Mouse (Mus musculus): Measurements from ENCODE around the gene Prkg1. TPM values are rescaled to one million over a fixed set of nuclear protein-coding genes. Genes with fewer than 3 reads are reported as not detected.

Prkg1 gene
- polyA plus RNA-seq, 1 experiment from 2014 or later: 10.0 TPM

DNA sequence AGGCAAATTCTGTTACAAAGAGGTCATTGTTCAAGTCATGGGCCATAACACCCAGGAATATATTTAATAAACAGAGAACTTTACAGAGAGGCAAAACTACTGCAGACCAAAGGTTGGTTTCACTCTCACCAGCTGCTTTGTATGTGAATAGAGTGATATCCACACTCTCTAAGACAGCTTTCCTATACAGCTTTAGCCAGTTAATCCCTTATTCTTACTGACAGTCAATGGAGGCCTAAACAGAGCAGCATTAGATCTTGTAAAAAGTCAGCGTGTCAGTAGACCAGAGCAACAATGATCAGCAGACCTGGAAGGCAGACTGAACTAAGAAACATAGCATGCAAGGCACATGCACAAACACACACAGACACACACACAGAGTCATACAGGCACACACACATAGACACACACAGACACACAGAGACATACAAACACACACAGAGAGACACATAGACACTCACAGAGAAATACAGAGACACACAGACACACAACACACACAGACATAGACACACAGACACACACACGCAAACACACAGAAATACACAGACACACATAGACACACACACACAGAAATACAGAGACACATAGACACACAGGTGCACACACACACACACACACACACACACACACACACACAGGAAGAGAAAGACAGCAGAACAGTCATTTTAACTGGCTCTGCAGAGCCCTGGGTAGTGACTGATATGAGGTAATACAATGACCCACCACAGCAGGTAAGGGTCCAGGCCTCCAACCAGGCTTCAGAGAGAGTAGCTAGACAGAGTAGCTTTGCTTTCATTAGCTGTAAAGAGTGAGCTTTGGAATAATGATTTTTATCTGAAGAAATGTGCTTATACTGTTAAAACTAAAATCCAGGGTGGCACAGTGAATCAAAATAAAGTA, 723.6 kb downstream of the Prkg1 start:
- H3K4me1 ChIP-seq: no peaks in the 10 kb centered on the region
- H3K4me2 ChIP-seq: no peak overlapping the region
- no peaks in the 10 kb centered on the region for H3K27me3 ChIP-seq (replicated peaks)
- H3K4me3 ChIP-seq (replicated peaks): no peak overlapping the region
- ATAC-seq (ENCODE audit: insufficient read depth, low FRiP score, low read depth): no peak
- no peaks in the 10 kb centered on the region for H3K36me3 ChIP-seq
- no peak overlapping the region for H3K9ac ChIP-seq
- WGBS: 78% methylated on average over 2 of the region's 2 CpGs
- no peak overlapping the region for H3K27ac ChIP-seq
- H3K9me3 ChIP-seq: no peaks in the 10 kb centered on the region

DNA sequence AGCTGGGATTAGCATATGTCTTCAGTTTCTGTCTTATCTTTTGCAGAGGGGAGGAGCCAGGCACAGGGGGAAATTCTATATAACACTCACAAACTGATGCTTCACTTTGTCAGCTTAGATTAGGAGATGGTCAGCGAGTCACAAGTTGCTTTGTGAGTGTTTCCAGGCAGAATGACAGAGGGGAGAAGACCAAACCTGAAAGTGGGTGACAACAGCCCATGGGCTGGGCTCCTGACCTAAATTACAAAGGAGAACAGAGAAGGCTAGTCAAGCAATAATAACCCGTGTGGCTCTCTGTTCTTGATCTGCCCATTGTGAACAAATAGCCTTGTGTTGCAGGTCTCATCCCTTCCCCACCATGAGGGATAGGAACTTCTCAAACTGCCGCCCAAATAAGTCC, 725.9 kb downstream of the Prkg1 start:
- Histone ChIP-seq H3K9ac (no peak overlapping the region), H3K9me3 (no peaks in the 10 kb centered on the region)
- WGBS: 75% methylated on average over 3 of the region's 3 CpGs

DNA sequence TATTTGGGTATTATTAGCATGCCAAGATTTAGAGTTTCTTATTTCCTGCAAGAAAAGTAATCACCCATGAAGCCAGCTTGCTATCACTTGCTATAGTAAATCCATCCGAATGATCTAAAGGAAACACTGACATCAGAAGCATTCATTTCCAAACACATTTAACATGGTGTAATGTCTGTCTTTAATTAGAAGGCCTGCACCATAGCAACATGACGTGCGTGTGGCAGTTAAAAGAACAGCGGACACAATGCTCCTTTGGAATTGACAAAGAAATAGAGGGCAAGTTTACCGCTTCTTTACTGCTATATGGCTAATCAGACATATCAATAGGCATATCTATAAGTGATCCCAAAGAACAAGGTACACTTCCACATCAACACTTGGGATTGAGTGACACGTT, 733.2 kb downstream of the Prkg1 start:
- Histone ChIP-seq H3K27me3 (replicated peaks) (no peaks in the 10 kb centered on the region), H3K4me1 (no peaks in the 10 kb centered on the region), H3K36me3 (no peaks in the 10 kb centered on the region), H3K4me3 (replicated peaks) (no peak overlapping the region), H3K9ac (no peak overlapping the region), H3K4me2 (no peak overlapping the region), H3K9me3 (no peaks in the 10 kb centered on the region), H3K27ac (no peak overlapping the region)
- ATAC-seq (ENCODE audit: insufficient read depth, low FRiP score, low read depth): no peak
- WGBS: 86% methylated on average over 6 of the region's 6 CpGs

More for the DNA sequence above, 725.9 kb downstream of the Prkg1 start:
- no peaks in the 10 kb centered on the region for H3K36me3 ChIP-seq
- no peak overlapping the region for H3K4me3 ChIP-seq (replicated peaks)
- no peak overlapping the region for H3K27ac ChIP-seq
- H3K27me3 ChIP-seq (replicated peaks): no peaks in the 10 kb centered on the region
- H3K4me1 ChIP-seq: no peaks in the 10 kb centered on the region
- ATAC-seq (ENCODE audit: insufficient read depth, low FRiP score, low read depth): no peak
- no peak overlapping the region for H3K4me2 ChIP-seq

DNA sequence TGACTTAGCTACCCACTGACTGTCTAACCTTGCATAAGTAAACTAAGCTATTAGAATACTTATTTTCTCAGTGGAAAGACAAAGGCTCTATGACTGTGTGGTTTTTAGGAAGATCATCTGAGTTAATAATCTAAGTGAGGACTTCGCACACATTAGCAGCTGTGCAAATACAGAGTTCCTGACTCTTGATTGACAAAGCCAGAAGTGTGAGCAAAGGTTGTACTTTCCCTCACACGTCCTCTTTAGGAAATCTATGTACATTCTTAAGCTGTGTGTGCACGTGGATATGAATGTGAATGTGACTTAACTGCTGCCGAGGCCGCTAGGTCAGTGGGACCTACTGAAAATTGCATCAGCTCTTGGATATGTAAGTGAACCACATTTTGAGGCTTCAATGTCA, 738.0 kb downstream of the Prkg1 start:
- no peak for ATAC-seq (ENCODE audit: insufficient read depth, low FRiP score, low read depth)
- 68% methylated on average over 5 of the region's 5 CpGs for WGBS

DNA sequence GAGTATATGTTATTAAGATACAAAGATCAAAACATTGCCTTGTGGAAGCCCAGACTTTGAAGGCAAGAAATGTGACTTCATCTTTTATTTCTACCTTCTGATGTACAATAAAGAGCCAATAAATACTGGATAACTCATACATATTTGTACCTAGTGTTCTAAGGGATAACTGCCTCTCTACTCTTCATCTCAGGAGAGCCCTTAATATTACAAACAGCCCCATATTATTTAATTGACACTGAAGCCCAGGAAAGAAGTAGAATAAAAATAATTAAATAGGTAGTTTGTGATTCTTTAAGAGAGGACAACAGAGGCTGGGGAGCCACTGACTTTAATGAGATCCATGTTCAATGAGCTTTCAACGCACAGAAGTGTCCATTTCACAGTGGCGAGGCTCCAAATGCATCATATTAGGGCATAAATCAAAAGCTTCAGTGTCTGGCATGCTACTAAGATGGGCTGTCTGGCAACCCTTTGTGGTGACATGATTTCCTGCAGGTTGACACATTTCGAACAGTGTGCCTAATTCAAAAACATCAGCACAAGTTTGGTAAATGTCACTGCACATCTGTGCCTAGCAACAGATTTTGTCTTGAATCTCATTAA, 753.2 kb downstream of the Prkg1 start:
- Histone ChIP-seq H3K9me3 (no peaks in the 10 kb centered on the region), H3K27ac (no peak overlapping the region), H3K9ac (no peak overlapping the region), H3K4me2 (no peak overlapping the region), H3K36me3 (no peaks in the 10 kb centered on the region), H3K4me1 (no peaks in the 10 kb centered on the region), H3K27me3 (replicated peaks) (no peaks in the 10 kb centered on the region), H3K4me3 (replicated peaks) (no peak overlapping the region)
- WGBS: 87% methylated on average over 3 of the region's 3 CpGs
- no peak for ATAC-seq (ENCODE audit: insufficient read depth, low FRiP score, low read depth)

More for the DNA sequence above, 738.0 kb downstream of the Prkg1 start:
- H3K27me3 ChIP-seq (replicated peaks): no peaks in the 10 kb centered on the region
- no peak overlapping the region for H3K27ac ChIP-seq
- H3K36me3 ChIP-seq: no peaks in the 10 kb centered on the region
- no peak overlapping the region for H3K9ac ChIP-seq
- H3K4me2 ChIP-seq: no peak overlapping the region
- no peak overlapping the region for H3K4me3 ChIP-seq (replicated peaks)
- H3K4me1 ChIP-seq: no peaks in the 10 kb centered on the region
- H3K9me3 ChIP-seq: no peaks in the 10 kb centered on the region

DNA sequence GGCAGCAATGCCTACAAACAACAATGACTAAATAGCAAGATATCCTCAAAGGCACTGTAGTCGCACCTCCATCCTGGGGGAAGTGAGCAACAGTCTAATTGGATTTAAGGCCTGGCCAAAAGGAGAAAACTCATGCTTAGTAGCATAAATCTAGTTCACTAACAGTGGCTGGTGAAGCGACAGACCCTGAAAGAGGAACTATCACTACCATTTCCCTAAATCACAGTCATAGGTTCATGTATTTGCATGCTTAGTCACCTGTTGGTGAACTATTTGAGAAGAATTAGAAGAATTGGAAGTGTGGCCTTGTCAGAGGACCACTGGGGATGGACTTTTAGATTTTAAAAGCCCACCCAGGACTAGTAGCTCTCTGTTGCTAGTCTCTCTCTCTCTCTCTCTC, 766.3 kb downstream of the Prkg1 start:
- 88% methylated on average over 2 of the region's 2 CpGs for WGBS
- Histone ChIP-seq H3K9me3 (no peaks in the 10 kb centered on the region), H3K4me1 (no peaks in the 10 kb centered on the region), H3K4me3 (replicated peaks) (no peak overlapping the region), H3K27ac (no peak overlapping the region), H3K9ac (no peak overlapping the region), H3K27me3 (replicated peaks) (no peaks in the 10 kb centered on the region), H3K36me3 (no peaks in the 10 kb centered on the region), H3K4me2 (no peak overlapping the region)
- no peak for ATAC-seq (ENCODE audit: insufficient read depth, low FRiP score, low read depth)

DNA sequence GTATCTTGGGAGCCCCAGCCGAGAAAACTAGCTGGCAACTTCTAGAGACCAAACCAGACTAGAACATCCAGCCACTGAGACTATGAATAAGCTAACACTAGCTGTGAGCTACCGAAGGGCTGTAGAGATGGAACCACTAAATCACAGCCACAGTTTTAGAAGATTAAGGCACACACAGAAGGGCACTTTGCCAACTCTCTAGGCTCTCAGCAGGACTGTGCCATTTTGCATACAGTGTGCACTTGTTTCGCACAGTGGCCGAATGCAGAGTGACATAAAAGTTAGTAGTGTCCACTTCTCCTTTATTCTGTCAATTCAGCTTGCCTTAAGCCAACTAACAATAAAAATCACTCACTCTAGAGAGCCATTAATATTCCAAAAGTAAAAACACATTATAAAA, 774.4 kb downstream of the Prkg1 start:
- no peak for ATAC-seq (ENCODE audit: insufficient read depth, low FRiP score, low read depth)
- Histone ChIP-seq H3K4me2 (no peak overlapping the region), H3K9ac (no peak overlapping the region), H3K27ac (no peak overlapping the region), H3K4me1 (no peaks in the 10 kb centered on the region), H3K9me3 (no peaks in the 10 kb centered on the region), H3K36me3 (no peaks in the 10 kb centered on the region), H3K4me3 (replicated peaks) (no peak overlapping the region), H3K27me3 (replicated peaks) (no peaks in the 10 kb centered on the region)
- 75% methylated on average over 4 of the region's 4 CpGs for WGBS

DNA sequence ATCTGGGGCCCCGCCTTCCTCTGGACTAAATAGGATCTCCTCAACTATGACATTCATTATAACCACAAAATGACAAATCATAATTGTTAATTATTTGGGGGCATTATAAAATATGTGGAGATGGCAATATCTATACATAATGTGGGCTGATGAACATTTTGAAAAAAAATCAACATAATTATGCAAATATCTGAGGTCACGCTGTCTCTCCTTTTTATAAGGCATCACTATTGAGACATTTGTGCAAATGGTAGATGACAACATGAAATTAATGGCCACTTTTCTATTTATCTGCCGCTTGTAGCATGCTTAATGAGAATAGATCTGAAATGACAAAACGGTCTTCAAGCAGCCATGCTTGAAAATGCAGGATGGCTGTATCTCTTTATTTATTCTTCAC, 782.4 kb downstream of the Prkg1 start:
- H3K27ac ChIP-seq: no peak overlapping the region
- WGBS: 91% methylated on average over 4 of the region's 4 CpGs
- no peaks in the 10 kb centered on the region for H3K36me3 ChIP-seq
- no peak overlapping the region for H3K4me3 ChIP-seq (replicated peaks)
- no peak overlapping the region for H3K4me2 ChIP-seq
- no peaks in the 10 kb centered on the region for H3K9me3 ChIP-seq
- no peak overlapping the region for H3K9ac ChIP-seq
- ATAC-seq (ENCODE audit: insufficient read depth, low FRiP score, low read depth): no peak
- no peaks in the 10 kb centered on the region for H3K4me1 ChIP-seq
- no peaks in the 10 kb centered on the region for H3K27me3 ChIP-seq (replicated peaks)

DNA sequence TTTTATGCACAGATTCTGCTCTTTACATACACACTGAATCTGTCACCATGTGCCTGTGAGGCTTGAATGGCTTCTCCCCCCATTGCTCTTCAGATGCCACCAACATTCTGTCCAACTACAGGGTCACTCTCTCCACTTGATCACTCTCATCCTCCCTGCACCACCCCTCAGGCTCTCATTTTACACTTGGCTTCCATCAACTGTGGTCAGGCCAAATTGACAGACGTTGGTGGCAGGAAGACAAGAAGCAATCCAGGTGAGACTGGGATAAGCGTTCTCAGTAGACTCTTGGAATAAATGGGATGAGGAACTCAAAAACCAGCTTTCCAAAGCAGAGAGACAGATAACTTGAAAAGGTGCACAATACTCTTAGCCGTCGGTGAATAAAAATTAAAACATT, 786.7 kb downstream of the Prkg1 start:
- H3K4me2 ChIP-seq: no peak overlapping the region
- ATAC-seq (ENCODE audit: insufficient read depth, low FRiP score, low read depth): no peak
- H3K9me3 ChIP-seq: no peaks in the 10 kb centered on the region
- H3K9ac ChIP-seq: no peak overlapping the region
- no peak overlapping the region for H3K4me3 ChIP-seq (replicated peaks)
- H3K27me3 ChIP-seq (replicated peaks): no peaks in the 10 kb centered on the region
- WGBS: 86% methylated on average over 4 of the region's 4 CpGs
- no peaks in the 10 kb centered on the region for H3K36me3 ChIP-seq
- no peak overlapping the region for H3K27ac ChIP-seq
- no peaks in the 10 kb centered on the region for H3K4me1 ChIP-seq

DNA sequence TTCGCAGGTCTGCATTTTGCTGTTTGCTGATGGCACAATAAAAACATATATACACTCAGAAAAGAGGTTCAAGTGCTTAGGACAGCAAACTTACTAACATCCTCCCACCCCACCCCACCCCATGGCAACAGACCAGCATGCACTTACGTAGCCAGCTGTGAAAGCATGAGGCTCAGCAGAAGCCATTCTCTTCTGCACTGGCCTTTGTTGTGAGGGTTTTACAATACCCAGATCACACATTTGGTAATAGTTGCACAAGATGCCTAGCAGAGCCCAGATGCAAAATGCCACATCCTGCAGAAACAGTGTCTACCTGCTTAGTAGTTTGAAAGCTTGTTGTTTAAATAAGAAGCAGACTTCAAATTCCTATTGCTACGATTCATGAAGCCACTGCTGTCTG, 814.2 kb downstream of the Prkg1 start:
- no peaks in the 10 kb centered on the region for H3K9me3 ChIP-seq
- no peak overlapping the region for H3K4me3 ChIP-seq (replicated peaks)
- H3K36me3 ChIP-seq: no peaks in the 10 kb centered on the region
- 72% methylated on average over 3 of the region's 3 CpGs for WGBS
- H3K4me2 ChIP-seq: no peak overlapping the region
- no peaks in the 10 kb centered on the region for H3K4me1 ChIP-seq
- H3K9ac ChIP-seq: no peak overlapping the region
- no peak overlapping the region for H3K27ac ChIP-seq
- no peaks in the 10 kb centered on the region for H3K27me3 ChIP-seq (replicated peaks)
- no peak for ATAC-seq (ENCODE audit: insufficient read depth, low FRiP score, low read depth)

DNA sequence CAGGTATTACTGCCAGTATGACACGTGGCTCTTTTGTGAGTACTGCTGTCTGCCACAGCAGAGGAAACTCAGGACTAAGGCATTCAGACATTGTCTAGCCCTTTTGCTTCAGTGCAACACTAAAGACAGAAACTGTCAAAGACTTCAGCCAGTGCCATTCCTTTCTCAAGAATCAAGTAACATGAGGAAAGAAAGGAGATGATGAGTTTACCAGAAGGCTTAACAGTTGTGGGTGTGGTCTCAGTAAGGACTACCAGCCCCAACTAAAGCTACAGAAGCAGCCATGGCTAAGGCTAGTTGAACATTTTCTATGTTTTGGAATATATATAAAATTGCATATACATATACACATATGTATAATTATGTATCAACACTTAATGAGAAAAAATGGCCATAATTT, 816.6 kb downstream of the Prkg1 start:
- Histone ChIP-seq H3K4me3 (replicated peaks) (no peak overlapping the region), H3K4me1 (no peaks in the 10 kb centered on the region), H3K27me3 (replicated peaks) (no peaks in the 10 kb centered on the region), H3K36me3 (no peaks in the 10 kb centered on the region), H3K4me2 (no peak overlapping the region), H3K9me3 (no peaks in the 10 kb centered on the region), H3K9ac (no peak overlapping the region), H3K27ac (no peak overlapping the region)
- WGBS: 61% methylated on average over 1 of the region's 1 CpGs
- no peak for ATAC-seq (ENCODE audit: insufficient read depth, low FRiP score, low read depth)

DNA sequence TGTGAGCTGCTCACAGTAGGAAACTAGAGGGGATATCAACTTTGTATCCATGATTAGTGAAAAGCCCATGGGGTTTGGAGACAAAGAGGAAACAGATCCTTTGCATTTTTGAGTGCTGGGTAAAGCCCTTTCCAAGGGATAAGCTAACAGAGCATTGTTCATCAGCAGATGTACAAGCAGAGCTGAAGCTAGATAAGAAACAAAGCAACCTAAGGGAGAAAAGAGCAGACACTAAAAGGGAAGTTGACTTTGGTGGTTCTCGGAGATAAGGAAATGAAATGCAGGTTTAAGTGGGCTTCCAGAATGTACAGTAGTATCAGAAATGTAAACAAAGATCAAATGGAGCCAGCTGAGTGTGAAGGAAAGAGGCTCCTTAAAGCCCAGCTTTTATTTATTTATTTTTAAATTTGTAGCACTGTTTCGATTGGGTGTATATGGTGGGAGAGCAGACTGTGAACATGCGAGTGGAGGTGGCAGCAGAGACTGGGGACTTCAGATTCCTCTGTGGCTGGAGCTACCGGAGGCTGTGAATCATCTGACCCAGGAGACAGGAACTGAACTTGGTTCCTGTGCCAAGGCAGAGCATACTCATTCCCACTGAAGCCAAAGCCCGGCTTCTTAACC, 822.4 kb downstream of the Prkg1 start:
- Histone ChIP-seq H3K27ac (no peak overlapping the region), H3K27me3 (replicated peaks) (no peaks in the 10 kb centered on the region), H3K36me3 (no peaks in the 10 kb centered on the region), H3K9ac (no peak overlapping the region), H3K4me2 (no peak overlapping the region), H3K9me3 (no peaks in the 10 kb centered on the region), H3K4me1 (no peaks in the 10 kb centered on the region), H3K4me3 (replicated peaks) (no peak overlapping the region)
- ATAC-seq (ENCODE audit: insufficient read depth, low FRiP score, low read depth): no peak
- WGBS: 24% methylated on average over 5 of the region's 5 CpGs
